Mouse (Mus musculus) limb, embryonic 11.5 days (tissue): ENCODE data around the gene Fam181b. TPM values are rescaled to one million over a fixed set of nuclear protein-coding genes. Genes with fewer than 3 reads are reported as not detected.

Source experiments
- ATAC-seq: fragments of 200-750 bp; cut with Nextera tagmentation; 2 replicates; pipeline ENCODE4 v1.8.0; 2017; ENCODE audit warnings: low read depth; ENCODE audit not compliant: insufficient number of reproducible peaks, low FRiP score, low TSS enrichment
- DNase-seq: peaks from one replicate; pipeline ENCODE4 v3.0.0-alpha.2; 2015; ENCODE audit warnings: low spot score
- H3K27ac ChIP-seq: fragments of 300-500 bp; sonication (generic); replicated peaks from 2 replicates; pipeline ENCODE4 v1.5.1; 2014; ENCODE audit warnings: low read depth, mild to moderate bottlenecking, low read length
- H3K27me3 ChIP-seq: fragments of 300-500 bp; sonication (generic); 2 replicates; pipeline ENCODE4 v1.6.1; 2014; ENCODE audit warnings: mild to moderate bottlenecking, low read length, mixed read lengths; ENCODE audit not compliant: control insufficient read depth, insufficient read depth
- H3K36me3 ChIP-seq: fragments of 300-500 bp; sonication (generic); 2 replicates; pipeline ENCODE4 v1.6.1; 2014; ENCODE audit warnings: mild to moderate bottlenecking, low read length, moderate library complexity, mixed read lengths; ENCODE audit not compliant: control insufficient read depth, insufficient read depth
- H3K4me1 ChIP-seq: fragments of 300-500 bp; sonication (generic); 2 replicates; pipeline ENCODE4 v1.6.1; 2014; ENCODE audit warnings: low read length, mixed read lengths; ENCODE audit not compliant: control insufficient read depth, insufficient read depth
- H3K4me2 ChIP-seq: fragments of 300-500 bp; sonication (generic); 2 replicates; pipeline ENCODE4 v1.6.1; 2014; ENCODE audit warnings: low read depth, mild to moderate bottlenecking, moderate library complexity; ENCODE audit not compliant: severe bottlenecking
- H3K4me3 ChIP-seq: fragments of 300-500 bp; sonication (generic); 2 replicates; pipeline ENCODE4 v1.5.1; 2014; ENCODE audit warnings: low read depth, low read length
- H3K9ac ChIP-seq: fragments of 300-500 bp; sonication (generic); 2 replicates; pipeline ENCODE4 v1.6.1; 2014; ENCODE audit warnings: mild to moderate bottlenecking, low read length
- H3K9me3 ChIP-seq: fragments of 300-500 bp; sonication (generic); 2 replicates; pipeline ENCODE4 v1.6.1; 2016; ENCODE audit warnings: low read length; ENCODE audit not compliant: control insufficient read depth
- WGBS: fragments of 180-500 bp; shearing (Covaris S2); extraction: QIAGEN DNeasy Blood & Tissue Kit; methylation state at CpG from one replicate; pipeline ENCODE4 v1.1.7; 2014; 5-methylcytosine and 5-hydroxymethylcytosine counted together
- polyA plus RNA-seq: library from polyadenylated mRNA; unstranded; fragments of >200 nt; fragmentation: Nextera tagmentation; extraction: Ambion mirVana; gene quantifications from 2 replicates; pipeline ENCODE4 v1.2.1, GENCODE M21; 2014

Fam181b gene
- polyA plus RNA-seq, 1 experiment from 2014 or later = 38.6 TPM

DNA sequence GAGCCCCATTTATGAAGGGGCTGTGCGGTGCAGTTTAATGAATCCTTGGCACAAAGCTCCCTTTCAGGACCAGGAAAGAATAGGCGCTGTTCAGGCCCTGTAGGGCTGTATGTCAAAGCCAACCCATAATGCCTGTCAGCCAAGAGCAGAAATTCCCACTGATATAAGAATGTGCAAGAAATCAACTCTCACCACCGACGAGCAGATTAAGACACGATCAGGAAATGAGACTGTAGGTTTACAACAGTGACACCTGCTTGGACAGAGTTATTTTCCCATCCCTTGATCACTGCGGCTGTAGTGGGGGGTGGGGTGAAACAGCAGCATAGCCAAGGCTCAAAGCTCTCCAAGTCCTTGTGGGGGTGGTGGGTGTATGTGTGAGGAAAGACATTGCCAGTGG lies 17.5 kb upstream of the Fam181b start:
- H3K9ac ChIP-seq = no peak overlapping the region
- H3K4me2 ChIP-seq = no peak overlapping the region
- DNase-seq (peak; percentile 57), ATAC-seq (peak; percentile 84)
- H3K27me3 ChIP-seq = no peaks in the 10 kb centered on the region
- H3K36me3 ChIP-seq = no peaks in the 10 kb centered on the region
- 21% methylated on average over 6 of the region's 6 CpGs for WGBS
- H3K4me3 ChIP-seq = no peak overlapping the region
- H3K4me1 ChIP-seq = peaks cover 4% of the 10 kb centered on the region; the same call in 1 of the 2 replicates
- peak overlapping the region; percentile 57 for H3K27ac ChIP-seq
- no peaks in the 10 kb centered on the region for H3K9me3 ChIP-seq

DNA sequence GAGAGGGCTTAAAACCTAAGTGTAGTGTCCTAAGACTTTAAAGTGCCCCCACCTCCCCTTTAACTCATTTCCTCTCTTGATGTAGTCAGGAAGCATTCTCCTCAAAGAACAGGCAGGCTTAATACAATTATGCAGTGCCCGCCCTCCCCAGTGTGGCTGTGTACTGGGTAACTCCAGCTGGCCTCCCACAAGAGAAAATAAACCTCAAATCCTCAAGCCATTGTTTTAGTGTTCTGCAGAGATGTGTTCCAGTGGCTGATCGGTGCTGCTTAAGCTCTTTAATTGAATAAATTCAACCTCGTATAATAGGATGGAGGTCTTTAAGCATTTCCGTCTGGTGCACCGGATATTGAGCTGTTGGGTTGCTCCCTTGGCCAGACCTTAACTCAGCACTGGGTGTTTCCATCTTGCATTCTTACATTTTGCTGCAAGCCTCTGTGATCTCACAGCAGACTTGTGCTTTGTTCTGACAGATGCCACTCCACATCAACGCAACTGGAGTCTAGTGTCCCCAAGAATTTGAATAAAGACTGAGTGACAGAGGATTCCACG lies 12.1 kb upstream of the Fam181b start:
- DNase-seq (peak; percentile 46), ATAC-seq (peak; percentile 37; the same call in 1 of the 2 replicates)
- no peak overlapping the region for H3K4me3 ChIP-seq
- H3K9me3 ChIP-seq = no peaks in the 10 kb centered on the region
- no peaks in the 10 kb centered on the region for H3K27me3 ChIP-seq
- peaks cover 7% of the 10 kb centered on the region; the same call in 1 of the 2 replicates for H3K4me1 ChIP-seq
- no peaks in the 10 kb centered on the region for H3K36me3 ChIP-seq
- H3K9ac ChIP-seq = no peak overlapping the region
- no peak overlapping the region for H3K4me2 ChIP-seq
- 37% methylated on average over 7 of the region's 7 CpGs for WGBS
- H3K27ac ChIP-seq = peak overlapping the region; percentile 53; the same call in 1 of the 2 replicates

DNA sequence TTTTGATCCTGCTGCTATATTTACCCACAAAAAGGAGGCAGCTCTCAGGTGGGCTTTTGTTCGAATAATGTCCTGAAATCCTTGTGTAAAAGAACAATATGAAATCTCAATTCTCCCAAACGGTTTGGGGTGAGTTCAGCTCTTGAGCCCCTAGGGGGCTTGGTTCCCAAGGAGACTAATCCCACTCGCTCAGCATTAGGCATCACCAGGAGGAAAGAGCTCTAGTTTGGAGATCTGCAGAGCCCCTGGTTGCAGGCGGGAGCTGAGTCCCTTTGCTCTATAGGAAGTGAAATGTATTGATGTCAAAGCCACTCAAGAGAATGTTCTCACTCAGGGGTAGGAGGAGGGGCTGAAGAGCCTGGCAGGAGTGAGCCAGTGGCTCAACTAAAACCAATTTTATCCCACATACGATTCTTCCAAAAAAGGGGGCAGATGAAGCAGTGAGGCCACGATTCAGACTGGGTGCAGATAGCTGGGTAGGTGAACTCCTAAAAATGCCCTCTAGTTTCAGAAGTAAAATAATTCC lies 3.2 kb upstream of the Fam181b start:
- DNase-seq = no peak
- H3K27me3 ChIP-seq = no peaks in the 10 kb centered on the region
- 17% methylated on average over 6 of the region's 6 CpGs for WGBS
- no peak overlapping the region for H3K4me3 ChIP-seq
- no peak for ATAC-seq
- no peaks in the 10 kb centered on the region for H3K36me3 ChIP-seq
- H3K4me1 ChIP-seq = peaks cover 3% of the 10 kb centered on the region; the same call in 1 of the 2 replicates
- H3K4me2 ChIP-seq = no peak overlapping the region
- H3K27ac ChIP-seq = no peak overlapping the region
- H3K9ac ChIP-seq = no peak overlapping the region
- H3K9me3 ChIP-seq = no peaks in the 10 kb centered on the region

DNA sequence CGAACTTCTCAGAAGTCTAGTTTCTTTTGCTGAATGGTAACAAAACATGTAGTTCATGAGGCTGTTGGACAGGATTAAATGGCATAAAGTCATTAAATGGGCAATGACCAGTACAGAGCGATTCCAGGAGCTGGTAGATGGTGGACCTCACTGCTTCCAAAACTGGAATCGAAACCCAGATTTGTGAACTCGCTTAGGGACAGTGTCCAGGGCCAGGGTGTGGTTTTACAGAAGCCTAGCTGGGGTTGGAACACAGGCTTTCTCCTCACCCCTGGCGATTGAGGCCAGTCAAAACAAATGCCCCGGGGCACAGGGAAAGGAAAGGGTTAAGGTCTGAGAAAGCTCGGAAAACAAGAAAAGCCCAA lies 263 bp upstream of the Fam181b start:
- DNase-seq = no peak
- Histone ChIP-seq H3K36me3 (no peaks in the 10 kb centered on the region), H3K27ac (no peak overlapping the region), H3K27me3 (no peaks in the 10 kb centered on the region), H3K4me3 (peak overlapping the region; percentile 85), H3K9ac (no peak overlapping the region), H3K9me3 (no peaks in the 10 kb centered on the region), H3K4me2 (peak overlapping the region; percentile 77), H3K4me1 (peaks cover 5% of the 10 kb centered on the region; the same call in 1 of the 2 replicates)
- peak; percentile 52 for ATAC-seq
- 22% methylated on average over 7 of the region's 7 CpGs for WGBS

DNA sequence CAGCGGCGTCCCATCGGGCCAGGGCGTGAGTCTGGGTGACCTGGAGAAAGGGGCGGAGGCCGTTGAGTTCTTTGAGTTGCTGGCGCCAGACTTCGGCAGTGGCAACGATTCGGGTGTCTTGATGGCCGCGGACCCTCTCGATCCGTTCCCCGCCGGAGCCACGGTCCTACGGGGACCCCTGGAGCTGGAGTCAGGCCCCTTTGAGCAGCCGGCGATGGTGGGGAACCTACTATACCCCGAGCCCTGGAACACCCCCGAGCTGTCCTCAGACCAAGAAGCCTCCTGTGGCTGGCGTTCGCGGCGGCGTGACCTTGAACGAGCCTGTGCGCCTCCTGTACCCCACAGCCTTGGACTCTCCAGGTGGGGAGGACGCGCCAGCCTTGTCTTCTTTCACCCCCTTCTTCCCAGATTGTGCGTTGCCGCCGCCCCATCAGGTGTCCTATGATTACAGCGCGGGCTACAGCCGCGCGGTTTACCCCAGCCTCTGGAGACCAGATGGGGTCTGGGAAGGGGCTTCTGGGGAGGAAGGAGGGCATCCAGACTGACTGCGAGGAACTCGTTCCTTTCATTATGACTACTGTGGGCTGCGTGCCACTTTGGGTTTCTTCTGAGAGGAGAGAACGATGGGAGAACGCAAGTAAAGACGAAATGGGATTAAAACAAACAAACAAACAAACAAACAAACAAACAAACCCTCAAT lies 1.2 kb downstream of the Fam181b start:
- Histone ChIP-seq H3K9me3 (no peaks in the 10 kb centered on the region), H3K27me3 (no peaks in the 10 kb centered on the region), H3K4me1 (peaks cover 5% of the 10 kb centered on the region; the same call in 1 of the 2 replicates), H3K4me2 (peak overlapping the region; percentile 77), H3K4me3 (peak overlapping the region; percentile 85), H3K9ac (peak overlapping the region; percentile 88), H3K27ac (peak overlapping the region; percentile 75; the same call in 1 of the 2 replicates), H3K36me3 (no peaks in the 10 kb centered on the region)
- DNase-seq = no peak
- under 1% methylated on average over 42 of the region's 45 CpGs for WGBS
- ATAC-seq = peak; percentile 45

DNA sequence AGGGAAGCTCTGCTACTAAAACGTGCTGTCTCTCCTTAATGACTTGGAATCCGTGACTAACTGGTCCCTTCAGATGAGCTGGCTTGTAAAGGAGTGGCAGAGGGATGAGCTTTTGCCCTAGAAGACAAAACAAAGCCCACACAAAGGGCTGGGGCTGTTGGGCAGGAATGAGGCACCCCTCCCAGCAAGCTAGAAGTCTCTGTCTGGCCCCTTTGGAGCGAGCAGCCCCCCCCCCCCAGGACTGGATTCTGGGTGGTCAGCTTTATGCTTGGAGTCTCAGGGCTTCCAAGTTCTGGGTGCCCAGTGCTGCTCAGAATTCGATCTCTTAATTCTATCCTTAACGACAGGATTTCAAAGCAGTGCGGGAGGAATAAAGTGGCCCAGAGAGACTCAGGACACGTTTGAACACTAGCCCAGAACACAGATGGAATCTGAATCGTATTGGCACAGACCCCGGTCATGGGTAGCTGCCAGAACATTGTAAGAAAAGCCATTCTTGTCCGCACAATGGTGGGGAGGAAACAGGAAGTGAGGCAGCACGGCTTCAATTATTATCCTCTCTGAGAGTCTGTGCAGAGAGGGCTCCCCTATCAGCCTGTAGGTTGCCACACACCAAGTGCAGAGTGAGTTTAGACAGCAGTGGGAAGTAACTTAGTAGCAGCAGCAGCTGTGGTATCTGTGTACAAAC lies 13.8 kb downstream of the Fam181b start:
- 42% methylated on average over 11 of the region's 11 CpGs for WGBS
- H3K9me3 ChIP-seq = no peaks in the 10 kb centered on the region
- no peaks in the 10 kb centered on the region for H3K4me1 ChIP-seq
- no peak overlapping the region for H3K27ac ChIP-seq
- DNase-seq (no peak), ATAC-seq (0 out of 2 replicates have a peak, but pooled peaks have one; percentile 7)
- no peak overlapping the region for H3K9ac ChIP-seq
- H3K4me2 ChIP-seq = no peak overlapping the region
- H3K36me3 ChIP-seq = no peaks in the 10 kb centered on the region
- H3K4me3 ChIP-seq = no peak overlapping the region
- no peaks in the 10 kb centered on the region for H3K27me3 ChIP-seq

DNA sequence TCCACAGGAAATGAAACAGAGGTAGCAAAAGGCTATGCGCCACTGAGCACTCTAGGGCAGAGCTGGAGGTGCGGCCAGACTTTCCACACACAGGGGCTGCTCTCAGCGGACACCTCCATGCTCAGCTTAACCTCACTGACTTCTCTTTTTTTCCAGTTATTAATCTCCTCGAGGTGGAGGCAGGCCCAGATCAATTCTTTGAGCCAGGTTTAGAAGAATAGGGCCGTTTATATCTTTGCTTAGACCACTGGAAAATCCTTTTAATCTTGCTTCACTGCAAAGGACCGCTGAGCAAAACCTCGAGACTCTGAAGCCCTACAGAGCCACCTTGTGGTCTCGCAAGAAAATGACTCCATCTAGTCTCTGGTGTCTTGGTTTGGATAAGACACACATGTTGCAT lies 15.8 kb downstream of the Fam181b start:
- Histone ChIP-seq H3K4me2 (peak overlapping the region; percentile 3; the same call in 1 of the 2 replicates), H3K9ac (no peak overlapping the region), H3K36me3 (no peaks in the 10 kb centered on the region), H3K9me3 (no peaks in the 10 kb centered on the region), H3K27ac (no peak overlapping the region), H3K4me3 (no peak overlapping the region), H3K27me3 (no peaks in the 10 kb centered on the region), H3K4me1 (no peaks in the 10 kb centered on the region)
- ATAC-seq (peak; percentile 81), DNase-seq (peak; percentile 53)
- WGBS = 6% methylated on average over 8 of the region's 8 CpGs

DNA sequence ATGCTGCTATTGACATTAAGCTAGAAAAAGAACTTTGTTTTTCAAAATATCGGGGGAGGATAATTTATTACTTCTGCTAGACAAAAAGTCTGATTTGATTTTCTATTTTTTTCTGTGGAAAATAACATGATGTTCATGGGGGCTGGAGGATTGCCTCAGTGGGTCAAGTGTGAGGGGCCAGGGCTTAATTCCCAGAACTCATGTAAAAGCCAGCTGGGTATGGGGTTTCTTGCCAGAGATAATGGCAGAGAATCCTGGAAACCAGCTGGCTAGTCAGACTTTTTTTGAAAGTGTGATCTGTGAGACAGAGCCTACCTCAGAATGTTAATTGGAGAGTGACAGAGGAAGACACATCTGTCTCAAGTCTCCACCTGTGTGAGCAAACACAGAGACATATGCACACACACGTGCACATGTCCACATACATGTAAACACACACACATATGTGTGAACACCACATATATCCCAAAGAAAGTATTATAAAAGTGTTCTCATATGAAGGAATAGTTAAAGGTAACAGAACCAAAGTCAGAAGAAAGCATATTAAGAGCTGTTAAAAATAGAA lies 25.2 kb downstream of the Fam181b start:
- H3K36me3 ChIP-seq = no peaks in the 10 kb centered on the region
- DNase-seq (no peak), ATAC-seq (no peak)
- H3K27ac ChIP-seq = no peak overlapping the region
- H3K9ac ChIP-seq = no peak overlapping the region
- no peak overlapping the region for H3K4me3 ChIP-seq
- H3K4me1 ChIP-seq = no peaks in the 10 kb centered on the region
- H3K9me3 ChIP-seq = no peaks in the 10 kb centered on the region; the same call in 1 of the 2 replicates
- H3K27me3 ChIP-seq = no peaks in the 10 kb centered on the region
- no peak overlapping the region for H3K4me2 ChIP-seq
- WGBS = 88% methylated on average over 2 of the region's 2 CpGs
